Mouse (Mus musculus) lung, postnatal 0 days (tissue): ENCODE results near the gene Atl3.

Experiments
- CTCF ChIP-seq: IDR thresholded peaks from 2 replicates; pipeline ENCODE4 v1.5.1; 2016; ENCODE audit warnings: antibody characterized with exemption, mild to moderate bottlenecking
- EP300 ChIP-seq: IDR thresholded peaks from 2 replicates; pipeline ENCODE4 v1.6.1; 2016; ENCODE audit warnings: antibody characterized with exemption, mild to moderate bottlenecking, control low read depth

DNA sequence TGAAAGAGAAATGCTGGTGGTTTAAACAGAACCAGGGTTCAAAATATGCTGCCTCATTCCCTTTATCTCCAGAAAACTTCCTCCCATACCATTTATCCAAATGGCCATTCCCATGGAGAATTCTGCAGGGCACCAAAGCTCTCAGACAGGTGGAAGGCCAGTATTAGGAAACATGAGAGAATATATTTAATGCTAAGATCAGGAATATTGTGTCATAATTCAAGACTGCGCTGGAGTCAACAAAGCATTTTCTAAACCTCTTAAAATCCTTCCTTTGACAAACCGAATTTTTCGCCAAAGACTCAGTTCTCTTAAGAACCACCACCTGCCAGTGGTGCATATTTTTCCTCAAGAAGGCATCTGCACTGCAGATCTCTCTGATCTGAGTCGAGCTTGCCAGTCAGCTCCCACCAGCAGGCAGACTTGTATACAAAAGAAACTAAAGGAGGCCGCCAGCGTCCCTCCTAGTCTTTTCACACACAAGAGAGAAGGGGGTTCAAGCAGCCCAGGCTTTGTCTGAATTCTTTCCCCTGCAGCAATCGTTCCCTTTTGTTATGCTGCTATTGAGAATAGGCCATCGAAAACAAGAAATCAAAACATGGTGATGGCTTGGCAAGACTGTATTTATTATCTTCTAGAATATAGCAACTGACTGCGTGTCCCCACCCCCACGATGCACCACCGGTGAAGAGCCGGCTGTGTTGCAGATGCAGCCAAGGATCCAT lies 12.1 kb upstream of the Atl3 start:
- TF ChIP-seq CTCF (no peak), EP300 (no peak)
